8 mouse cellular contexts compared by ENCODE assay signal in the genomic region with DNA sequence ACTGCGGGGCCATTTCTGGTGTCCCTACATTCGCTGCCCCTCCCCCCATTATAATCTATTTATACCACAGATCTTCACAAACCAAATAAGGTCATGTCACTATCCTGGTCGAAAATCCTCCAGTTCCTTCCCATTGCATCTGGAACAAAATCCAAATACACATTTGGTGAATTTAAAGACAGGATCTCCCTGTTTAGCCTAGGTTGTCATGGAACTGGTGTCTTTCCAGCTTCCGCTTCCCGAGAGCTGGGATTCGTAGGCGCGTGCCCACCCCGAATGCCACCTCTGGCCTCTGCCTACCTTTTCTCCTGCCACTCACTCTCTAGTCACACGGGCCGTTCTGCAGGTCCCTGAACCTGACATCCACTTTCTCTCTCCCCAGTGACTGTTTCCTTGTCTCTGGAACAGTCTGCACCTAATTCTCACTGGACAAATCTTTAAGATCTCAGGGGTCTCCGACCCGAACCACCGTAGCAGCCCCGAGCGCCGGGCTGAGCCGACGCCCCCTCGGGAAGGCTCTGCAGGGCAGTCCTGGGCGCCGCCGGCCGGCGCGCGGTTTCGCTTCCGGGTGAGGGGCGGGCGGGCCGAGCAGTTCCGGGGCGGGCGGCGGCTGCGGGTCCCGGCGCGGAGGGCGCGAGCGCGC. TPM values are rescaled to one million over a fixed set of nuclear protein-coding genes. Genes with fewer than 3 reads are reported as not detected.
A peak's percentile ranks its signal among the peaks of the same experiment; 100 is the strongest.
DNase-seq lines count a peak whose midpoint lies in the region; ATAC-seq and TF ChIP-seq lines count a peak whose summit lies in the region.

Gene Mosmo, plus strand, starts transcription at position 618 of the 643 bp plus-strand sequence.

- H3K79me2 ChIP-seq in CH12.LX (replicated peaks; ENCODE audit: control insufficient read depth, extremely low read depth, insufficient read depth, poor library complexity, severe bottlenecking), result peaks cover 24% of the 10 kb centered on the region

- H3K4me2 ChIP-seq in CH12.LX (ENCODE audit: insufficient read depth, low read depth, poor library complexity, severe bottlenecking), result peak within 1 kb of the TSS; percentile 97
- peak within 1 kb of the TSS; percentile 68 for H3K4me2 ChIP-seq in forebrain, embryonic 12.5 days
- H3K4me2 ChIP-seq in heart, embryonic 16.5 days (ENCODE audit: low read depth, low read length), result peak within 1 kb of the TSS; percentile 92
- peak within 1 kb of the TSS; percentile 82 for H3K4me2 ChIP-seq in liver, embryonic 15.5 days
- H3K4me2 ChIP-seq in neural tube, embryonic 12.5 days (replicated peaks), result peak within 1 kb of the TSS; percentile 90

- H3K4me1 ChIP-seq in CH12.LX (ENCODE audit: control insufficient read depth in 1 of 2, insufficient read depth in 2 of 2), result peaks cover 9 to 28% of the 10 kb centered on the region in 2 experiments; a peak in 3 of 4 replicates
- H3K4me1 ChIP-seq in forebrain, embryonic 12.5 days, result peaks cover 28% of the 10 kb centered on the region
- H3K4me1 ChIP-seq in heart, embryonic 16.5 days (ENCODE audit: control insufficient read depth, insufficient read depth, low read length), result peaks cover 43% of the 10 kb centered on the region
- peaks cover 54% of the 10 kb centered on the region for H3K4me1 ChIP-seq in liver, embryonic 15.5 days (replicated peaks)
- peaks cover 19% of the 10 kb centered on the region for H3K4me1 ChIP-seq in neural tube, embryonic 12.5 days
- H3K4me1 ChIP-seq in testis, adult 2 months (ENCODE audit: control insufficient read depth, insufficient read depth, low read length), result peaks cover 2% of the 10 kb centered on the region

- peak; percentile 97 for ATAC-seq in forebrain, embryonic 12.5 days (ENCODE audit: low FRiP score)
- peak; percentile 94 for ATAC-seq in heart, embryonic 16.5 days (replicated peaks; ENCODE audit: extremely low read depth, insufficient read depth, low FRiP score)
- peak; percentile 93 for ATAC-seq in liver, embryonic 15.5 days (ENCODE audit: insufficient read depth)
- peak; percentile 98 for ATAC-seq in neural tube, embryonic 12.5 days (ENCODE audit: low FRiP score, low read depth)

- in situ Hi-C loops in CH12.LX (cut with MboI; ENCODE audit: low pct_ligation_motif_present, low pct_unique_long_range_greater_than_20kb, low sequenced_read_pairs), result no loop called here

- H3K9ac ChIP-seq in CH12.LX (ENCODE audit: insufficient read depth, low read depth), result peak within 1 kb of the TSS; percentile 90
- H3K9ac ChIP-seq in forebrain, embryonic 12.5 days, result peak within 1 kb of the TSS; percentile 90
- H3K9ac ChIP-seq in heart, embryonic 16.5 days (ENCODE audit: low read length), result peak within 1 kb of the TSS; percentile 97
- H3K9ac ChIP-seq in liver, embryonic 15.5 days, result peak within 1 kb of the TSS; percentile 77
- peak within 1 kb of the TSS; percentile 88 for H3K9ac ChIP-seq in neural tube, embryonic 12.5 days

- no peaks in the 10 kb centered on the region for H3K9me3 ChIP-seq in CH12.LX (replicated peaks; ENCODE audit: low read length)
- H3K9me3 ChIP-seq in forebrain, embryonic 12.5 days, result no peaks in the 10 kb centered on the region
- no peaks in the 10 kb centered on the region for H3K9me3 ChIP-seq in heart, embryonic 16.5 days (replicated peaks; ENCODE audit: control insufficient read depth, low read length)
- H3K9me3 ChIP-seq in liver, embryonic 15.5 days (replicated peaks), result no peaks in the 10 kb centered on the region
- H3K9me3 ChIP-seq in neural tube, embryonic 12.5 days, result no peaks in the 10 kb centered on the region

- no peak for TF ChIP-seq RAD21 in CH12.LX (IDR thresholded peaks at IDR 0.05; ENCODE audit: low read depth, low read length)

- peak; percentile 67 for TF ChIP-seq POLR2A in CH12.LX (IDR thresholded peaks at IDR 0.05; ENCODE audit: low read depth, low read length)
- TF ChIP-seq POLR2A in testis, adult 2 months (IDR thresholded peaks at IDR 0.05; ENCODE audit: control insufficient read depth, low read depth, low read length), result peak; percentile 69

- H3K27me3 ChIP-seq in CH12.LX (replicated peaks), result no peaks in the 10 kb centered on the region
- H3K27me3 ChIP-seq in forebrain, embryonic 12.5 days, result no peaks in the 10 kb centered on the region
- no peaks in the 10 kb centered on the region for H3K27me3 ChIP-seq in heart, embryonic 16.5 days (ENCODE audit: control insufficient read depth, insufficient read depth, low read length)
- H3K27me3 ChIP-seq in liver, embryonic 15.5 days, result no peaks in the 10 kb centered on the region
- no peaks in the 10 kb centered on the region for H3K27me3 ChIP-seq in neural tube, embryonic 12.5 days (replicated peaks)
- H3K27me3 ChIP-seq in testis, adult 2 months (ENCODE audit: control insufficient read depth, insufficient read depth, low read length), result no peaks in the 10 kb centered on the region

- H3K36me3 ChIP-seq in CH12.LX (replicated peaks in 1 of 2; ENCODE audit: control insufficient read depth in 1 of 2, insufficient read depth in 1 of 2, low read length in 1 of 2), result peaks cover 0 to 10% of the 10 kb centered on the region in 2 experiments
- no peaks in the 10 kb centered on the region for H3K36me3 ChIP-seq in forebrain, embryonic 12.5 days (replicated peaks)
- H3K36me3 ChIP-seq in heart, embryonic 16.5 days (ENCODE audit: control insufficient read depth, insufficient read depth), result no peaks in the 10 kb centered on the region
- no peaks in the 10 kb centered on the region for H3K36me3 ChIP-seq in liver, embryonic 15.5 days (replicated peaks)
- no peaks in the 10 kb centered on the region for H3K36me3 ChIP-seq in neural tube, embryonic 12.5 days
- no peaks in the 10 kb centered on the region for H3K36me3 ChIP-seq in testis, adult 2 months (ENCODE audit: control insufficient read depth, insufficient read depth, low read length)

- DNase-seq in CH12.LX (ENCODE audit: extremely low read depth), result peak; percentile 51
- DNase-seq in c-Kit-positive CD71-negative TER-119-negative erythroid progenitor cells, embryonic 14.5 days (ENCODE audit: low read depth), result peak; percentile 39
- DNase-seq in kidney, postnatal 25 days, result peak; percentile 69 to 82

- under 1% methylated on average over 26 of the region's 44 CpGs for WGBS in forebrain, embryonic 12.5 days
- WGBS in heart, embryonic 16.5 days, result under 1% methylated on average over 28 of the region's 44 CpGs
- under 1% methylated on average over 44 of the region's 44 CpGs for WGBS in liver, embryonic 15.5 days (ENCODE audit: insufficient replicate concordance)
- WGBS in neural tube, embryonic 12.5 days, result under 1% methylated on average over 44 of the region's 44 CpGs

- TF ChIP-seq EP300 in CH12.LX (IDR thresholded peaks at IDR 0.05; ENCODE audit: low read length), result no peak

- dilution Hi-C loops in CH12.LX (cut with MboI; ENCODE audit: extremely low pct_ligation_motif_present, extremely low pct_unique_long_range_greater_than_20kb, low sequenced_read_pairs), result no loop called here

- peak within 1 kb of the TSS; percentile 79 to 88 (median 82) for H3K4me3 ChIP-seq in CH12.LX (replicated peaks in 1 of 3; ENCODE audit: low read depth in 2 of 3, low read length in 2 of 3, poor library complexity in 1 of 3)
- peak within 1 kb of the TSS; percentile 91 for H3K4me3 ChIP-seq in forebrain, embryonic 12.5 days (replicated peaks)
- peak within 1 kb of the TSS; percentile 99 for H3K4me3 ChIP-seq in heart, embryonic 16.5 days (ENCODE audit: low read length)
- peak within 1 kb of the TSS; percentile 90 for H3K4me3 ChIP-seq in liver, embryonic 15.5 days (replicated peaks)
- H3K4me3 ChIP-seq in neural tube, embryonic 12.5 days, result peak within 1 kb of the TSS; percentile 88
- H3K4me3 ChIP-seq in testis, adult 2 months (ENCODE audit: control insufficient read depth, low read depth, low read length), result peak within 1 kb of the TSS; percentile 80

- H3K27ac ChIP-seq in CH12.LX (ENCODE audit: insufficient read depth, low read depth), result no peak within 1 kb of the TSS
- H3K27ac ChIP-seq in forebrain, embryonic 12.5 days, result peak within 1 kb of the TSS; percentile 75
- H3K27ac ChIP-seq in heart, embryonic 16.5 days (ENCODE audit: low read length), result peak within 1 kb of the TSS; percentile 91
- peak within 1 kb of the TSS; percentile 78 for H3K27ac ChIP-seq in liver, embryonic 15.5 days (replicated peaks)
- H3K27ac ChIP-seq in neural tube, embryonic 12.5 days, result peak within 1 kb of the TSS; percentile 53; the same call in 1 of the 2 replicates
- H3K27ac ChIP-seq in testis, adult 2 months (ENCODE audit: control insufficient read depth, insufficient read depth, low read depth, low read length), result peak within 1 kb of the TSS; percentile 54

- TF ChIP-seq CTCF in CH12.LX (conservative IDR thresholded peaks at IDR 0.05 in 1 of 2, IDR thresholded peaks at IDR 0.05 in 1 of 2; ENCODE audit: low read depth in 2 of 2, low read length in 2 of 2), result no peak
- TF ChIP-seq CTCF in testis, adult 2 months (IDR thresholded peaks at IDR 0.05; ENCODE audit: control insufficient read depth, insufficient read depth, insufficient replicate concordance, low read depth, low read length), result no peak

TF ChIP-seq in CH12.LX, 34 proteins besides CTCF, POLR2A, EP300 and RAD21 (continues in another document):
- TF ChIP-seq BHLHE40 (IDR thresholded peaks at IDR 0.05; ENCODE audit: low read depth, low read length) (peak; percentile 11; the same call in 1 of the 2 replicates), IRF4 (IDR thresholded peaks at IDR 0.05; ENCODE audit: low read depth, low read length) (0 out of 2 replicates have a peak, but pooled peaks have one; percentile 25), HCFC1 (IDR thresholded peaks at IDR 0.05; ENCODE audit: low read depth, low read length) (peak; percentile 75), JUND (conservative IDR thresholded peaks at IDR 0.05; ENCODE audit: low read depth, low read length) (no peak), GABPA (IDR thresholded peaks at IDR 0.05; ENCODE audit: insufficient replicate concordance, low read depth, low read length) (no peak), ELF1 (IDR thresholded peaks at IDR 0.05; ENCODE audit: low read depth, low read length) (peak; percentile 68), KAT2A (IDR thresholded peaks at IDR 0.05; ENCODE audit: insufficient replicate concordance, low read length) (peak; percentile 27; the same call in 1 of the 2 replicates), ETS1 (conservative IDR thresholded peaks at IDR 0.05; ENCODE audit: low read depth, low read length) (no peak), NELFE (IDR thresholded peaks at IDR 0.05; ENCODE audit: low read depth, low read length) (peak; percentile 28; the same call in 1 of the 2 replicates), TCF12 (IDR thresholded peaks at IDR 0.05; ENCODE audit: low read depth, low read length) (0 out of 2 replicates have a peak, but pooled peaks have one; percentile 45)

RNA-seq across cellular contexts. Expression of gene Mosmo, which starts in this region (rescaled TPM):
- 14.0 and 15.9 TPM in 2 replicates for total RNA-seq in CH12.LX (2012; rRNA removed)
- 19.0 and 21.8 TPM in 2 replicates for total RNA-seq in CH12.LX (2014; rRNA removed)
- 10.4 and 10.9 TPM in 2 replicates for polyA plus RNA-seq in CH12.LX (2012; ENCODE audit: insufficient read length, low read depth)
- polyA plus RNA-seq in forebrain, embryonic 12.5 days (2016; fragmentation: Nextera tagmentation; extraction: Ambion mirVana), result 17.4 and 18.1 TPM in 2 replicates
- polyA plus RNA-seq in heart, embryonic 16.5 days (2015; fragmentation: Nextera tagmentation; extraction: Ambion mirVana), result 6.9 and 8.5 TPM in 2 replicates
- 5.6 and 7.4 TPM in 2 replicates for polyA plus RNA-seq in liver, embryonic 15.5 days (2015; fragmentation: Nextera tagmentation; extraction: Ambion mirVana)
- polyA plus RNA-seq in neural tube, embryonic 12.5 days (2016; fragmentation: Nextera tagmentation; extraction: Ambion mirVana), result 14.8 and 16.6 TPM in 2 replicates
- polyA plus RNA-seq in testis, adult 2 months (2012; rRNA removed), result 49.1 and 49.9 TPM in 2 replicates
